Mouse (Mus musculus) cerebellum, postnatal 25 days (tissue): ENCODE results near the gene Rdh9.
A peak's percentile ranks its signal among the peaks of the same experiment; 100 is the strongest.
"Not testable (repeated sequence)": the region's sequence is repeated elsewhere in the genome, so short reads cannot be mapped to it uniquely, and the experiment has no call there.

Source experiments
- DNase-seq, 2 experiments: peaks; one replicate each; pipeline ENCODE4 v3.0.0; 2021; ENCODE audit warnings: mixed read lengths in 2 of 2

Rdh9 gene

GRCm38 (mm10) chr10:127759181-127760110, 16.7 kb upstream of the Rdh9 start, which contains the start of the genes Rdh1 and Rdh16f1:
Gene Rdh1 (plus strand): TSS chr10:127759721.
Gene Rdh16f1 (plus strand): TSS chr10:127759787.
- DNase-seq, result peak in 1 of 2 experiments; percentile 1

DNA sequence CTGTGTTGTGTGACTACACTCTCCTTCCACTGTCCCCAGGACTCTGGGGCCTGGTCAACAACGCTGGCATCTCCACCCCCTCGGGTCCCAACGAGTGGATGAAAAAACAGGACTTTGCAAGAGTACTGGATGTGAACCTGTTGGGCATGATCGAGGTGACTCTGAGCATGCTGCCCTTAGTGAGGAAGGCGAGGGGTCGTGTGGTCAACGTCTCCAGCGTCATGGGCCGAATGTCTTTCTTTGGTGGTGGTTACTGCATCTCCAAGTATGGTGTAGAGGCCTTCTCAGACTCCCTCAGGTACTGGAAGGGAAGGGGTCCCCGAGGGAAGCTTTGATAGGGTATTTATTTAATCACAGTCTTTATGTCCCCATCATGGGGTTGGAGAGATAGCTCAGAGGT, 13.3 kb upstream of the Rdh9 start:
- DNase-seq, result not testable (repeated sequence)

DNA sequence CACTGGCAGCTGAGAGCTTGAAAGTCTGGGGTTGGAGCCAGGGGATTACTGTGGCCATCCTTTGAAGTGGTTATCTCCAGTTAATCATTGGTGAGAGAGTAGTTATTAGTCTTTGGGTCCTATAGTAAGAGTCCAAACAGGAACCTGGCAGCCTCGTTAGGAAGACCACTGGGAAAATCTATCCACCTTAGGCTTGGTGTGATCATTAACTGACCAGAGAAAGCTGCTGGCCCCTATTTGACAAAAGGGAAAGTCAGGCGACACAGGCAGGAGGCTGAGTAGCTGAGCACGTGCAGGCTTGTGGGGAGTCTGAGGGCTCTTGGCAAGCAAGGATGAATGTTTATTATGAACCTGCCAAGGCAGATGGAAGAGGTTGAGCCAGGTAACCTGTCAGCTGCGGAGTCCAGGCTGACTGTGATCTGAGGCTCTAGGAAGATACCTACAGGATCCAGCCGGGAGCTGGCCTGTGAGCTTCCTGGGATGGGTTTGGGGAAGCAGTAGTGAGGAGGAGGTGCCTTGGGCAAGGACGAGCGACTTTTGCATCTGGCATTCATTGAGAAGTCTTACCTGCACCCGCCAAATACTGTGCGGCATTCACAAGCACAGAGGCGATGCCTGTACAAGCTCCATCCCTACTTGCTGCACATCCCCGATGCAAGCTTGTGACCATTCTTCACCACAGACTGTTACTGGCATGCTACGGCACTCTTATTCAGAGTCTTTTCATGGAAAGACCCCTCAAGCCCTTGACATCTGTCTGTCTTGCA, 12.1 kb upstream of the Rdh9 start:
- peak; percentile 50 to 60 for DNase-seq

- no peak for DNase-seq
Measured at GRCm38 (mm10) chr10:127766564-127766963, 9.6 kb upstream of the Rdh9 start.

GRCm38 (mm10) chr10:127782321-127782720, 6.1 kb downstream of the Rdh9 start:
- not testable (repeated sequence) for DNase-seq

DNA sequence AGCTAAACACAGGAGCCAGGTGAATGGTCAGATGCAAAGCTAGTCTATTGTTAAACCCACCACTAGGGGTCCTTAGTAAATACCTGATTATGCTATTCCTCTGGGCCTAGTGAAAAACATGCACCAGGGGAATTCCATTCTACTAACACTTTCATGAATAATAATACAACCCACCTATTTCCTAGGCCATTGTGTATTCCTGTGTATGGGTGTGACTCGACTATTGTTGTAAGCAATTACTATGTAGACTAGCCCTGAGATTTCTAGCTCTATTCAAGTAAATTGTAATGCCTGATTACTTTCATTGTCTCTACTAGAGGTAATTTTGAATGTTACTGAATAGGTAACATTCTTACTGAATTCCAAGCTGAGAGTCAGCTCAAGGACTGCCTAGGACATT, 9.2 kb downstream of the Rdh9 start:
- DNase-seq, result not testable (repeated sequence)

GRCm38 (mm10) chr10:127799295-127799694, 23.1 kb downstream of the Rdh9 start:
- no peak for DNase-seq

- no peak for DNase-seq
Measured at GRCm38 (mm10) chr10:127800891-127801290, 24.7 kb downstream of the Rdh9 start, which contains the start of gene Rdh16. Gene Rdh16 (plus strand): TSS chr10:127801152.

DNA sequence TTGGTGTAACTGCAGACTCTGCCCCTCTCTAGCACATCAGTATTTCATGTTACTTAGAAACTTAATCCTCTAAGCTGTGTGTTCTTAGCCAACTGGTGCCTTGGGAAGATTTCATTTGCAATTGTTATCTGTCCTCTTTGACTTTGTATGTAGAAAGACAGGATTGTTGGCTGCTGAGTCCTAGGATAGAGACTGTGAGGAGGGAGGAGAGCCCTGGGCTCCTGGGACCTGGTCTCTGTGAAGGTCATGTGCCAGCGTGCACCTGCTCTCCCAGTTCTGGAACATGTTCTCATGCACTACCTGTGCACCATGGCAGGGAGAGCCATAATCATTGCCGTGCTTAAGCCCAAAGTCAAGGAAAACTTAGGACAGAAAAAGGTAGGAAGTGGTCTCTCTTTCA, 25.4 kb downstream of the Rdh9 start:
- DNase-seq, result no peak

GRCm38 (mm10) chr10:127802236-127802635, 26.1 kb downstream of the Rdh9 start:
- no peak for DNase-seq

DNA sequence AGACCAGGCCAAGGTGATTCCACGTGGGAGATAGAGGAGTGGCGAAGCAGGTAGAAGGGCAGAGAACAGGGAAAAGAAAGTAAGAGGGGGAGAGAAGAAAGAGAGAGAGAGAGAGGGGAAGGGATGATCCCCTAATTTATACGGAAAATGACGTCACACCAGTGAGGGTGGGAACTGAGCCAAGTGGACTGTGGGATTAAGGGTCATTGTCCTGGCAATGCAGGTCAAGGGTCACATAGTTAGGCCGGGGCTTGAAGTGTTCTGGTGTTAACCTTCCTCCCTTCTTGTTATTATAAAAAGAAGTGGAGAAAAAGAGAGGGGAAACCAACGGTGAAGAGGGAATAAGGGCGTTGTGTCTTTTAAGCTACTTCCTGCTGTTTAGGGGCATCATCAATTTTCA, 28.2 kb downstream of the Rdh9 start:
- DNase-seq, result no peak

DNA sequence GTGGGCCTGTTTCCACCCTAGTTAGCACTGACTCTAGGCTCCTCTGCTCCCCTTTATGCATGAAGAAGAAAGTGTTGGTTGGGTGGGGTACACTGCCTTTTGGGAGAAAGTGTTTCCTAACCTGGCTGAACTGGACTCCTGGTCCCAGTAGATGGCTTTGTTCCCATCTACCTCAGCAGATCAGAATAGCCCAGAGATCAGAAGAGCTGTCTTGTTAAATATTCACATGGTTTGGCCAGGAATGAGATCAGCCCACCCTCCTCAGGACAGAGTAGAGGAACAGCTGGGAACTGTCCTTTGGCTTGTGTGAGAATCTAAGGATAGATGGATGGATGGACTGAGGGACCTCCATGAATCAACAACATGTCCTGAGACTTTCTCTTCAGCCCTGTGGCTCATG, 39.7 kb downstream of the Rdh9 start:
- DNase-seq, result no peak

DNA sequence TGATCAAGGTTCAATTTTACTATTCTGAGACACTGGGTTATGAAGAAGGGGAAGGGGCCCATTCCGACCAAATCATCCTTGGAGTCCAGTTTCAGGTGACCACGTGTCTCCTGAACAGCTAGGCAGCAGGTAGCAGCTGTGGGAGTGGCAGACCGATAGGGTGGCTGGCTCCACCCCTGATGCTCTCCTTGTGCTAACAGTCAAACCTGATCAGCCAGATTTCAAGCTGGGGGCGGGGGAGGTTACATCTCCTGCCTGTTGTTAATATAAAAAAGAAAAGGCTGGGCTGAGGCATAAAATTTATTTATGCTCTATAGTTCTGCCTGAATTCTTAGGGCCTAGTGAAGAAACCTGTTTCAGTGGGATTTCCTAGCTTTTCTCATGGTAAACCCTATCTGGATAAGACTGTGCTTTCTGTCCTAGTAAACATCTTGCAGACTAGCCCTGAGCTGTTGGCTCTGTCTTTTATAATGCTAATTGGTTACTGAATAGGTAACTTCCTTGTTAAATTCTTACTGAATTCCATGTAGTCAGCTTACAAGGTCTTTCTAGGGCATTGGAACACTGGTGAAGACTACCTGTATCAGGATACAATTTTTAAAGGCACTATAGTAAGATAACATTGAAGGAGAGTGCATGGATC, 41.2 kb downstream of the Rdh9 start:
- not testable (repeated sequence) for DNase-seq

DNA sequence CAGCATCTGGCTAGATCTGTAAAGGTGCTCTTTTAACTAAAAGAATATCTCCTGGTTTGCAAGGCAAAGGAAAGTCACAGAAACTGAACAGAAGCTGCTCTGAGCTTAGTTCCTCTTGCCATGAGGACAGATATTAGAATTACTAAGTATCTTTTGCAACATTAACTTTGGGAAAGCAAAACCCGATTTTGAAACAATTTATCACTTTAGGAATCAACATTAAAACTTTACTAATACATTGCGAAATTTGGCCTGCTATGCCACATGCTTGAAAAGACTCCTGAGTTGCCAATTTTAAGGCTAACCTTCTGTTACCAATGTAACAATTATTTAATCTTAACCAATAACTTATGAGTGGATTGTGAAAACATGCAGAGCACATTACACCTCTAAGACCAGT, 45.6 kb downstream of the Rdh9 start:
- not testable (repeated sequence) for DNase-seq

- peak in 1 of 2 experiments; percentile 26 for DNase-seq
Measured at GRCm38 (mm10) chr10:127825386-127825785, 49.2 kb downstream of the Rdh9 start.

GRCm38 (mm10) chr10:127829121-127829520, 52.9 kb downstream of the Rdh9 start:
- DNase-seq, result peak in 1 of 2 experiments; percentile 14

GRCm38 (mm10) chr10:127834186-127834585, 58.0 kb downstream of the Rdh9 start:
- DNase-seq, result not testable (repeated sequence)

GRCm38 (mm10) chr10:127835292-127835691, 59.1 kb downstream of the Rdh9 start:
- no peak for DNase-seq

- DNase-seq, result not testable (repeated sequence)
Measured at GRCm38 (mm10) chr10:127837793-127838192, 61.6 kb downstream of the Rdh9 start.

DNA sequence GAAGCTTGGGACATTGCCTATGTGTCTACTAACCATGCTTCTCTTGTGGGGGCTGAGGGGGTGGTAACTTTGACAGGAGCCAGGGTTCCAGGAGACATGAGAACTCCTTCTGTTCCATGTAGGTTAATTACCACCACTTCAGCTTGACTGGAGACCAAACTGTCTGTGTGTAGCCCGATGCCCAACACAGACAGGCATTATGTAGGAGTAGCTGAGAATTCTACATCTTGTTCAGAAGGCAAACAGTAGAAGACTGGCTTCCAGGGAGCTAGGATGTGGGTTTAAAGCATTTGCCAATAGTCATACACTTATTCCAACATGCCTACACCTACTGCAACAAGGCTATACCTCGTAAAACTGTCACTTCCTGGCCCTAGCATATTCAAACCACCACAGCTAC, 62.4 kb downstream of the Rdh9 start:
- DNase-seq, result no peak

DNA sequence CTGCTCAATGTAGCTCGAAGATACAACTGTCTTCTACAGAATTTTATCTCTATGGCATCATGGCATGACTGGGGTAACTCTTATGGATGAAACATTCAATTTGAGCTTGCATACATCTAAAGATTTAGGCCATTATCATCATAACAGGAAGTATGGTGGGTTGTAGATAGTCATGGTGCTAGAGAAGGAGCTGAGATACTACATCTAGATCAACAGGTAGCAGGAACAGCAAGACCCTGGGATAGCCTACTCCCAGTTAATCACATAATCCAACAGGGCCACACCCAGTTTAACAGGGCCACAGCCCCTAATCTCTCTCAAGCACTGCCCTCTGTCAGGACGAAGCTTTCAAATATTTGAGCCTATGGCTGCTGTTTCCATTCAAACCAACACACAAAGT, 64.6 kb downstream of the Rdh9 start:
- no peak for DNase-seq
